Mouse (Mus musculus): Measurements from ENCODE around the gene Tssk2.

The Tssk2 gene

GRCm38 (mm10) chr16:17911052-17911595 is 12.7 kb downstream of the Tssk2 start, which contains the start of gene Ess2:
Gene Ess2 (minus strand): TSS chr16:17911348.
- DNase-seq (ENCODE audit: low read depth, low spot score): peak; percentile 92

- DNase-seq (ENCODE audit: low read depth, low spot score): no peak
Observed at GRCm38 (mm10) chr16:17914307-17915249, 16.1 kb downstream of the Tssk2 start, which contains the start of gene Gsc2. Gene Gsc2 (minus strand): TSS chr16:17915059.

- DNase-seq (ENCODE audit: low read depth, low spot score): no peak
Observed at GRCm38 (mm10) chr16:17920586-17920985, 22.1 kb downstream of the Tssk2 start.

GRCm38 (mm10) chr16:17921325-17922162 is 23.1 kb downstream of the Tssk2 start:
- peak; percentile 96 for DNase-seq (ENCODE audit: low read depth, low spot score)

- DNase-seq (ENCODE audit: low read depth, low spot score): no peak
Observed at GRCm38 (mm10) chr16:17922163-17922538, 23.7 kb downstream of the Tssk2 start.

GRCm38 (mm10) chr16:17927351-17928082 is 29.1 kb downstream of the Tssk2 start:
- no peak for DNase-seq (ENCODE audit: low read depth, low spot score)

GRCm38 (mm10) chr16:17928087-17928580 is 29.7 kb downstream of the Tssk2 start, which contains the start of gene Slc25a1:
Gene Slc25a1 (minus strand): TSS chr16:17928219.
- DNase-seq (ENCODE audit: low read depth, low spot score): peak; percentile 71

- DNase-seq (ENCODE audit: low read depth, low spot score): peak; percentile 65
Observed at GRCm38 (mm10) chr16:17928627-17929104, 30.2 kb downstream of the Tssk2 start.

- DNase-seq (ENCODE audit: low read depth, low spot score): no peak
Observed at GRCm38 (mm10) chr16:17929211-17929610, 30.8 kb downstream of the Tssk2 start.

- no peak for DNase-seq (ENCODE audit: low read depth, low spot score)
Observed at GRCm38 (mm10) chr16:17929631-17930030, 31.2 kb downstream of the Tssk2 start.

- DNase-seq (ENCODE audit: low read depth, low spot score): no peak
Observed at GRCm38 (mm10) chr16:17931906-17932460, 33.5 kb downstream of the Tssk2 start.

GRCm38 (mm10) chr16:17933594-17934444 is 35.4 kb downstream of the Tssk2 start:
- DNase-seq (ENCODE audit: low read depth, low spot score): no peak

- DNase-seq (ENCODE audit: low read depth, low spot score): no peak
Observed at GRCm38 (mm10) chr16:17934445-17934910, 36.0 kb downstream of the Tssk2 start.

GRCm38 (mm10) chr16:17936776-17937175 is 38.3 kb downstream of the Tssk2 start:
- no peak for DNase-seq (ENCODE audit: low read depth, low spot score)

GRCm38 (mm10) chr16:17938187-17938586 is 39.8 kb downstream of the Tssk2 start:
- no peak for DNase-seq (ENCODE audit: low read depth, low spot score)

- DNase-seq (ENCODE audit: low read depth, low spot score): no peak
Observed at GRCm38 (mm10) chr16:17938821-17939220, 40.4 kb downstream of the Tssk2 start.

- DNase-seq (ENCODE audit: low read depth, low spot score): no peak
Observed at GRCm38 (mm10) chr16:17939255-17939751, 40.9 kb downstream of the Tssk2 start.

- DNase-seq (ENCODE audit: low read depth, low spot score): no peak
Observed at GRCm38 (mm10) chr16:17943466-17943865, 45.0 kb downstream of the Tssk2 start.
